Mouse (Mus musculus) ES-E14 (cell line): Measurements from ENCODE around the gene Sptbn1. TPM values are rescaled to one million over a fixed set of nuclear protein-coding genes. Genes with fewer than 3 reads are reported as not detected.

Experiments
- DNase-seq: peaks from one replicate; pipeline ENCODE4 v3.0.0-alpha.2; 2013; ENCODE audit warnings: low read depth, low spot score
- H3K27ac ChIP-seq: 2 replicates; pipeline ENCODE4 v1.5.1; 2012; ENCODE audit warnings: low read depth, mild to moderate bottlenecking, low read length, moderate library complexity, mixed read lengths; ENCODE audit not compliant: poor library complexity, insufficient read depth, severe bottlenecking
- H3K36me3 ChIP-seq: 2 replicates; pipeline ENCODE4 v1.6.1; 2012; ENCODE audit warnings: mild to moderate bottlenecking, low read length, moderate library complexity, mixed read lengths; ENCODE audit not compliant: control insufficient read depth, poor library complexity, insufficient read depth, severe bottlenecking
- H3K4me1 ChIP-seq, 2 experiments: fragments of 150-350 bp in 1 of 2; sonication (generic) in 1 of 2; 2 replicates each; pipeline ENCODE4 v1.6.1; 2012; ENCODE audit warnings: low read length in 2 of 2, mild to moderate bottlenecking in 1 of 2, mixed read lengths in 1 of 2; ENCODE audit not compliant: control insufficient read depth in 2 of 2, insufficient read depth in 2 of 2, poor library complexity in 1 of 2
- H3K4me3 ChIP-seq, 2 experiments: fragments of 150-350 bp in 1 of 2; sonication (generic) in 1 of 2; 2 replicates each; pipeline ENCODE4 v1.5.1; 2012; ENCODE audit warnings: low read length in 2 of 2, low read depth in 1 of 2, mild to moderate bottlenecking in 1 of 2, mixed read lengths in 1 of 2; ENCODE audit not compliant: insufficient read depth in 1 of 2, poor library complexity in 1 of 2, severe bottlenecking in 1 of 2
- H3K9ac ChIP-seq: 2 replicates; pipeline ENCODE4 v1.6.1; 2012; ENCODE audit warnings: low read depth, mild to moderate bottlenecking, low read length, mixed read lengths; ENCODE audit not compliant: poor library complexity, insufficient read depth, severe bottlenecking
- H3K9me3 ChIP-seq: fragments of 150-350 bp; sonication (generic); 2 replicates; pipeline ENCODE4 v1.6.1; 2012; ENCODE audit warnings: low read depth, mild to moderate bottlenecking, low read length; ENCODE audit not compliant: control insufficient read depth, insufficient read depth
- CHD2 ChIP-seq: IDR thresholded peaks from 2 replicates; pipeline ENCODE4 v1.6.1; 2014; ENCODE audit warnings: mild to moderate bottlenecking, low read depth, low read length, inconsistent platforms
- HCFC1 ChIP-seq: IDR thresholded peaks from 2 replicates; pipeline ENCODE4 v1.6.1; 2012; ENCODE audit warnings: low read length, inconsistent platforms, borderline replicate concordance; ENCODE audit not compliant: insufficient read depth
- MAFK ChIP-seq: IDR thresholded peaks from 2 replicates; pipeline ENCODE4 v1.6.1; 2014; ENCODE audit warnings: mild to moderate bottlenecking, low read depth, low read length, inconsistent platforms; ENCODE audit not compliant: insufficient read depth
- ZC3H11A ChIP-seq: IDR thresholded peaks from 2 replicates; pipeline ENCODE4 v1.6.1; 2012; ENCODE audit warnings: low read depth, mild to moderate bottlenecking, inconsistent platforms, low read length, borderline replicate concordance
- ZNF384 ChIP-seq: IDR thresholded peaks from 2 replicates; pipeline ENCODE4 v1.6.1; 2012; ENCODE audit warnings: low read depth, low read length, inconsistent platforms
- in situ Hi-C, 2 experiments: fragments of 600-800 bp; cut with MboI; formaldehyde crosslinking; loops; one replicate each; pipeline ENCODE4 v1.15.1; 2025; ENCODE audit warnings: low sequenced_read_pairs in 2 of 2, inconsistent platforms in 1 of 2; ENCODE audit not compliant: unreplicated experiment in 2 of 2
- total RNA-seq: library from RNA; depleted of rRNA; stranded (reverse); fragments of 300-350 nt; gene quantifications from 2 replicates; pipeline ENCODE4 v1.2.3, GENCODE M21; 2012

The Sptbn1 gene
- total RNA-seq, 1 experiment = 243 TPM

GRCm38 (mm10) chr11:30235666-30236065 is 32.3 kb downstream of the Sptbn1 start:
- TF ChIP-seq ZC3H11A = no peak
- TF ChIP-seq MAFK = no peak
- no peak for TF ChIP-seq HCFC1
- TF ChIP-seq CHD2 = no peak
- no peaks in the 10 kb centered on the region; the same call in 1 of the 2 replicates for H3K36me3 ChIP-seq
- DNase-seq = no peak
- H3K9ac ChIP-seq = no peak overlapping the region
- in situ Hi-C loops = loop anchor here (5.0 to 25.0 kb wide), 2 partner anchors 417 to 427 kb away; no protein-coding TSS in a partner anchor
- no peak overlapping the region for H3K27ac ChIP-seq
- H3K9me3 ChIP-seq = no peaks in the 10 kb centered on the region
- H3K4me1 ChIP-seq = no peaks in the 10 kb centered on the region
- H3K4me3 ChIP-seq = no peak overlapping the region

GRCm38 (mm10) chr11:30235218-30235617 is 32.8 kb downstream of the Sptbn1 start:
- no peak for DNase-seq

GRCm38 (mm10) chr11:30233946-30234345 is 34.0 kb downstream of the Sptbn1 start:
- DNase-seq = no peak
- Histone ChIP-seq H3K4me1 (peaks cover 0 to 3% of the 10 kb centered on the region in 2 experiments; a peak in 1 of 4 replicates), H3K9me3 (no peaks in the 10 kb centered on the region), H3K9ac (no peak overlapping the region), H3K4me3 (no peak overlapping the region), H3K27ac (no peak overlapping the region), H3K36me3 (no peaks in the 10 kb centered on the region; the same call in 1 of the 2 replicates)
- in situ Hi-C loops = loop anchor here in 1 of 2 experiments (25.0 kb wide), 1 partner anchor 428 kb away; no protein-coding TSS in a partner anchor
- no peak for TF ChIP-seq CHD2
- no peak for TF ChIP-seq HCFC1
- TF ChIP-seq ZNF384 = no peak
- no peak for TF ChIP-seq ZC3H11A
- no peak for TF ChIP-seq MAFK

More at GRCm38 (mm10) chr11:30235218-30235617, 32.8 kb downstream of the Sptbn1 start:
- no peak for TF ChIP-seq ZNF384
- no peak overlapping the region for H3K4me3 ChIP-seq
- in situ Hi-C loops = loop anchor here (5.0 to 25.0 kb wide), 2 partner anchors 417 to 427 kb away; no protein-coding TSS in a partner anchor
- H3K9ac ChIP-seq = no peak overlapping the region
- H3K9me3 ChIP-seq = no peaks in the 10 kb centered on the region
- H3K4me1 ChIP-seq = peaks cover 0 to 2% of the 10 kb centered on the region in 2 experiments; a peak in 1 of 4 replicates
- H3K27ac ChIP-seq = no peak overlapping the region
- no peaks in the 10 kb centered on the region; the same call in 1 of the 2 replicates for H3K36me3 ChIP-seq

- no peak overlapping the region for H3K27ac ChIP-seq
- no peaks in the 10 kb centered on the region; the same call in 1 of the 2 replicates for H3K36me3 ChIP-seq
- TF ChIP-seq ZNF384 (no peak), CHD2 (no peak), MAFK (no peak), ZC3H11A (no peak), HCFC1 (no peak)
- DNase-seq = no peak
- peaks cover 0 to 3% of the 10 kb centered on the region in 2 experiments; a peak in 1 of 4 replicates for H3K4me1 ChIP-seq
- no peaks in the 10 kb centered on the region for H3K9me3 ChIP-seq
- H3K9ac ChIP-seq = no peak overlapping the region
- in situ Hi-C loops = loop anchor here in 1 of 2 experiments (25.0 kb wide), 1 partner anchor 430 kb away; no protein-coding TSS in a partner anchor
- H3K4me3 ChIP-seq = no peak overlapping the region
Observed at GRCm38 (mm10) chr11:30232082-30232481, 35.9 kb downstream of the Sptbn1 start.
